21 mouse cellular contexts compared by ENCODE assay signal in genomic region chr11:64715182-64715581, GRCm38 (mm10).
DNase-seq lines count a peak whose midpoint lies in the region; ATAC-seq lines count a peak whose summit lies in the region.
"Had no signal": no experiment of that assay in that cellular context is flagged by ENCODE, and none has a peak within 500 bp of the region (broad histone marks: within the 10 kb centered on the region; RNA-seq: fewer than 3 reads in every experiment).

No protein-coding gene starts in this region.

- H3K9me3 ChIP-seq in forebrain, embryonic 14.5 days (replicated peaks; ENCODE audit: control insufficient read depth, low read length), result no peaks in the 10 kb centered on the region
- no peaks in the 10 kb centered on the region for H3K9me3 ChIP-seq in forebrain, embryonic 11.5 days (ENCODE audit: control insufficient read depth, low read length)
- H3K9me3 ChIP-seq: embryonic facial prominence, embryonic 15.5 days; lung, embryonic 15.5 days; midbrain, embryonic 12.5 days had no signal

- no peak overlapping the region for H3K9ac ChIP-seq in forebrain, embryonic 14.5 days (ENCODE audit: low read length)
- no peak overlapping the region for H3K9ac ChIP-seq in forebrain, embryonic 11.5 days (ENCODE audit: low read length)
- H3K9ac ChIP-seq: embryonic facial prominence, embryonic 15.5 days; liver, embryonic 14.5 days; lung, embryonic 15.5 days; midbrain, embryonic 12.5 days had no signal

- H3K27ac ChIP-seq in forebrain, embryonic 14.5 days (ENCODE audit: low read depth, low read length), result no peak overlapping the region
- H3K27ac ChIP-seq in forebrain, embryonic 11.5 days (ENCODE audit: low read depth, low read length), result no peak overlapping the region
- H3K27ac ChIP-seq: embryonic facial prominence, embryonic 15.5 days; left cerebral cortex, adult 2 months; liver, embryonic 14.5 days; lung, embryonic 15.5 days; macrophage; midbrain, embryonic 12.5 days had no signal

- H3K36me3 ChIP-seq in forebrain, embryonic 14.5 days (ENCODE audit: control insufficient read depth, insufficient read depth, low read length), result no peaks in the 10 kb centered on the region
- no peaks in the 10 kb centered on the region for H3K36me3 ChIP-seq in forebrain, embryonic 11.5 days (ENCODE audit: control insufficient read depth, insufficient read depth, low read length)
- H3K36me3 ChIP-seq: embryonic facial prominence, embryonic 15.5 days; lung, embryonic 15.5 days; midbrain, embryonic 12.5 days had no signal

- H3K4me3 ChIP-seq in forebrain, embryonic 14.5 days (ENCODE audit: low read depth, low read length), result no peak overlapping the region
- H3K4me3 ChIP-seq in forebrain, embryonic 11.5 days (ENCODE audit: low read depth, low read length), result no peak overlapping the region
- H3K4me3 ChIP-seq: embryonic facial prominence, embryonic 15.5 days; left cerebral cortex, adult 2 months; lung, embryonic 15.5 days; midbrain, embryonic 12.5 days; myocyte had no signal

- peak; percentile 40; the same call in 1 of the 2 replicates for ATAC-seq in forebrain, embryonic 14.5 days
- no peak for ATAC-seq in forebrain, embryonic 11.5 days (replicated peaks; ENCODE audit: low FRiP score)

- H3K27me3 ChIP-seq in forebrain, embryonic 14.5 days (replicated peaks; ENCODE audit: control insufficient read depth, insufficient read depth, low read length), result no peaks in the 10 kb centered on the region
- H3K27me3 ChIP-seq in forebrain, embryonic 11.5 days (ENCODE audit: control insufficient read depth, insufficient read depth, low read length), result no peaks in the 10 kb centered on the region
- H3K27me3 ChIP-seq: embryonic facial prominence, embryonic 15.5 days had no signal

- H3K4me2 ChIP-seq in forebrain, embryonic 14.5 days (ENCODE audit: low read length), result no peak overlapping the region
- no peak overlapping the region for H3K4me2 ChIP-seq in forebrain, embryonic 11.5 days (ENCODE audit: low read depth, low read length, severe bottlenecking)
- H3K4me2 ChIP-seq: embryonic facial prominence, embryonic 15.5 days; heart, embryonic 11.5 days; lung, embryonic 15.5 days; midbrain, embryonic 12.5 days had no signal

- H3K4me1 ChIP-seq in forebrain, embryonic 14.5 days (ENCODE audit: control insufficient read depth, insufficient read depth, low read length), result no peaks in the 10 kb centered on the region
- no peaks in the 10 kb centered on the region for H3K4me1 ChIP-seq in forebrain, embryonic 11.5 days (replicated peaks; ENCODE audit: control insufficient read depth, insufficient read depth, low read length)
- H3K4me1 ChIP-seq: embryonic facial prominence, embryonic 15.5 days; lung, embryonic 15.5 days; midbrain, embryonic 12.5 days had no signal

- DNase-seq in forebrain, embryonic 14.5 days (ENCODE audit: low spot score), result peak; percentile 78
- no peak for DNase-seq in forebrain, embryonic 11.5 days (ENCODE audit: low spot score)
- DNase-seq in layer of hippocampus, postnatal 14 days (ENCODE audit: low spot score in 2 of 2), result peak; percentile 9 to 55
- DNase-seq in layer of hippocampus, adult 18-20 months (ENCODE audit: low spot score in 2 of 2), result no peak
- DNase-seq in right cerebral cortex, postnatal 10 days (ENCODE audit: low spot score in 2 of 2), result peak; percentile 34 to 48
- no peak for DNase-seq in right cerebral cortex, postnatal 14 days
- DNase-seq in adrenal gland, adult 8-10 months, result no peak
- no peak for DNase-seq in embryo, embryonic 11 days
- DNase-seq: cerebellum, adult 9-11 months; gastrocnemius, postnatal 36 days; kidney, adult 18-20 months; kidney, postnatal 14 days; right cerebral cortex, postnatal 4 days had no signal

- WGBS in forebrain, embryonic 14.5 days, result 17% methylated on average over 1 of the region's 1 CpGs
- 81% methylated on average over 1 of the region's 1 CpGs for WGBS in forebrain, embryonic 11.5 days

Comparison
In these comparisons a context has a peak if more than half of its experiments do, and no peak if none do; other contexts are left out.
1. DNase-seq: peak in forebrain, embryonic 14.5 days (single experiment), layer of hippocampus, postnatal 14 days (2 of 2) and right cerebral cortex, postnatal 10 days (2 of 2); none in forebrain, embryonic 11.5 days (single experiment), layer of hippocampus, adult 18-20 months (0 of 2), right cerebral cortex, postnatal 14 days (single experiment), adrenal gland, adult 8-10 months (single experiment) and embryo, embryonic 11 days (single experiment).